Mouse (Mus musculus) heart, adult 18-20 months (tissue): ENCODE data around the gene Zic2. TPM values are rescaled to one million over a fixed set of nuclear protein-coding genes. Genes with fewer than 3 reads are reported as not detected.
"Not testable (repeated sequence)": the region's sequence is repeated elsewhere in the genome, so short reads cannot be mapped to it uniquely, and the experiment has no call there.

Source experiments
- DNase-seq, 2 experiments: peaks; one replicate each; pipeline ENCODE4 v3.0.0; 2021 to 2022; ENCODE audit warnings: mixed read lengths in 1 of 2
- long read RNA-seq, 2 experiments: library from polyadenylated mRNA; stranded (forward); transcript quantifications; one replicate each; pipeline ENCODE4 v2.0.0; 2021
- total RNA-seq, 2 experiments: library from RNA; stranded (reverse); gene quantifications; 2 replicates each; pipeline ENCODE4 v1.2.3; 2021

The Zic2 gene
- not detected for total RNA-seq
- long read RNA-seq, experiment 1, result 0 reads
- long read RNA-seq, experiment 2, result 0 reads

DNA sequence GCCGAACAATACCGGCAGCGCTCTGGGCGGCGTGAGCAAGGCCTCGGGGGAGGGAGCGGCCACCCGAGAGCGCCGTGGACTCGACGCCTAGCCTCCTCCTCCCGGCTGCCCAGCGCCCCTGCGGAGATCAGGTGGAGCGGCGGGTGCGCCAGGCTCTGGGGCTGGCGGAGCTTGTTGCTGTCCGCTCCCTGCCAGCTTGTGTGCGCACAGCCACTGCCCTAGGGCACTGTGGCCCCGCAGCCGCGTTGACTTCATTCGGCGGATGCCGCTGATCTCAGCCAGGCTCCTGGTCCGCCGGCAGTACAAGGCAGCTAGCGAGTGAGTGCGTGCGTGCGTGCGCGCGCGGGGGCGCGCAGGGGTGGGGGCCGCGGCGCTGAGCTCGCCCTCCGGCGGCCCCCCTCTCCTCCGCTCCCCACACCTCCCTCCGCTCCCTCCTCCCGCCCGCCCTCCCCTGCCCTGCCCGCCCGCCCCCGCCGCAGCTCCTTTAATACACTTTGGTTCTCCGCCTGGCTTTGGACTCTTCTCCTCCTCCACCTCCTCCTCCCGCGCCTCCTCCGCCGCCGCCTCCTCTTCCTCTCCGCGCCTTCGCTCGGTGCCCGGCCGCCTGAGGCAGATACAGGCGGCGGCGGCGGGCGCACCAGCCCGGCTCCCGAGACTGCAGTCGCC lies at the start of gene Zic2:
Gene Zic2, plus strand, starts transcription at position 545 of the 666 bp plus-strand sequence.
- DNase-seq, result peak in 1 of 2 experiments; percentile 29

GRCm38 (mm10) chr14:122426529-122427203 lies 48.6 kb upstream of the Zic2 start:
- no peak for DNase-seq

- DNase-seq, result no peak
Measured at GRCm38 (mm10) chr14:122427204-122427560, 48.1 kb upstream of the Zic2 start.

- no peak for DNase-seq
Measured at GRCm38 (mm10) chr14:122427654-122428053, 47.6 kb upstream of the Zic2 start.

- no peak for DNase-seq
Measured at GRCm38 (mm10) chr14:122432558-122432957, 42.7 kb upstream of the Zic2 start.

- DNase-seq, result no peak
Measured at GRCm38 (mm10) chr14:122434039-122434438, 41.2 kb upstream of the Zic2 start.

DNA sequence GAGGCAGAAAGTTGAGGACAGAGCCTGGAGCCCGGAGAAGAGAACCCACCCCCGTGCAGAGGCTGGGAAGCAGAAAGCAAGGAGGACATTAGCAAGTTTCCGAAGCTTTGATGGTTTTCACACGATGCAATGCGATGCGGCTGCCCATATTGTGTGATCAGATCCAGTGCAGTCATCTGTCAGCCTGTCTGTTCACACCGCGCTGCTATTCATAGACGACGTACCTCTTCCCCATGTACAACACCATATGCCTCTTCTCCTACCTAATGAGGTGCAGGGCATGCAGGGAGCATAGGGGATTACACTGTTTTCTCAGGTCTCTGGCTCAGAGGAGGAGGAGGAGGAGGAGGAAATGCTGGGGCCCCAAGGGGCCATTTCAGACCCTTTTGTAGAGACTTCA lies 38.4 kb upstream of the Zic2 start:
- no peak for DNase-seq

DNA sequence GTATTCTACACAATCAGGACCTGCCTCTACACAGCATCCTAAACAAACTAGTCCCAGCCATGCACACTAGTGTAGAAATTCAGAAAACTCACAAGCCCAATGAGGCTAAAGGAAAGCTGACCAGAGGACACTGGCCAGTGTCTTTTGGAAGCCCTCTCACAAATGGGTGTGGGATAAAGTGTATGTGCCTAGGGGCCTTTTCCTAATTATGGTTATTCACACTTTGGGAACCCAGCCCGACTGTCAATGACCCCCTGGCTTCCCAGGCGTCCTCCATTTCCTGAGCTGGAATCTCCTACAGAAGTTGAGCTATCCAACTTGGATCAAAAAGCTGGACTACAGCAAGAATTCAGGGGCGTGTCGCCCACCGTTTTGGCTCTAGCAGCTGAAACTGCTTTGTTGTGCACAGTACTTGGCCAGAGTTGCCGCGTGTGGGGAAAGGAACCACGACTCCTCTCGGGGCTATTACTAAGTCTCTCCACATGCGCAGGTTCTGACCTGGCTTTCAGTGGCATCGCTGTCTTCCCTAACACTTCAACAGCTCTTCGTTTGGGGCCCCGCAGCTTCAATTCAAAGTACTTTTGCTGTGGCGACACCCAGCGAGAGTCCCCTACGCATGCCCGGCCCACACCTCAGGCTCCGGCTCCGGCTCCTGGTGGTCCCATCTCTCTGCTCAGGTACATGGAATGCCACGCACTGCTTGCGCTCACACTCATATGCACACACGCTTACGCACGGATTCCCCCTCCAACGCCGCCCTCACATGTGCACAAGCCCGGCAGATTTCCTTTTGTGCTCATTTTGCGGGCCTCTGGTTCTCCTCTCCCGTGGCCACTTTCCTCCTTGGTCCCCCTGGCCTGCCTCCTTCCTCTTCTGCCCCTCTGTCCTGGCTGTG lies 25.4 kb upstream of the Zic2 start:
- no peak for DNase-seq

DNA sequence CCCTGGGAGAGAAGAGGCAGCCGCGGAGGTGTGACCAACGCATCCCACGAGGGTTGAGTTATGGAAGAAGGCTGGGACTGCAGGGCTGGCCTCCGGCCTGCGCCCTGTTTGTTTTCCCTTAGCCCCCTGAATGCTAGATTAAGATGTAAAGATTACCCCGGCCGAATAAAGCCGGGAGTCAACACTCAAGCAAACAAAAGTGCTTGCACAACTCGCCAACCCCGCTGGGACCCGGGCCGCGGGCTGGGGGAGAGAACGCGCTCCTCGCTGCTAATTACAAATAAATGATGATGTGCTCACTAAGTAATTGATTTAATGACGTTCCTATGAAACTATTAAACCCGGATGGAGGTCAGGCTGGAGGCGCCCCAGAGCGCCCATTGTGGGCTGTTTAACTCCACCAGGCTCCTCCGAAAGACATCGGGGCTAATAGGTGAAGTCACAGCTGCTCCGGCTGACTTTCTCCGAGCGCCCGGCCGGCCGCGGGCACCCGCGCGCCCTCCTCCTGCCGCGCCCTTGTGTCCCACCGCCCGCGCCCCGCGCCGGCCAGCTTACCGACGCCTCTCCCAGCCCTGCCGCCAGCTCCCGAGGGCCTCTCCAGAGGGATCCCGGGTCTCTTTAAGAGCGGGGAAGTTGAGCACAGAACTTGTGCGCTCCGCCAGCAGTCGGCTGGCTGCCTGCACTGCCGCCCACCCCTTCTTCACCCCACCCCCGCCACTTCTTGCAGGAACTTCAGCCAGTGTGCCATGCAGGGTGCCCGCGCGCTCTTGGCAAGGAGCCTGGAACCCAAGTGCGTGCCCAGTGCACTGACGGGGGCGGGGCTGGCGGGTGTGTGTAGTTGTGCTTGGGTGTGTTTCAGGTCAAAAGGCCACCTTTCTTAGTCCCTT lies 24.5 kb upstream of the Zic2 start, which contains the start of gene Gm5089:
Gene Gm5089, minus strand, starts transcription at position 620 of the 887 bp plus-strand sequence.
- DNase-seq, result peak; percentile 40 to 56

- DNase-seq, result no peak
Measured at GRCm38 (mm10) chr14:122451551-122452145, 23.6 kb upstream of the Zic2 start.

DNA sequence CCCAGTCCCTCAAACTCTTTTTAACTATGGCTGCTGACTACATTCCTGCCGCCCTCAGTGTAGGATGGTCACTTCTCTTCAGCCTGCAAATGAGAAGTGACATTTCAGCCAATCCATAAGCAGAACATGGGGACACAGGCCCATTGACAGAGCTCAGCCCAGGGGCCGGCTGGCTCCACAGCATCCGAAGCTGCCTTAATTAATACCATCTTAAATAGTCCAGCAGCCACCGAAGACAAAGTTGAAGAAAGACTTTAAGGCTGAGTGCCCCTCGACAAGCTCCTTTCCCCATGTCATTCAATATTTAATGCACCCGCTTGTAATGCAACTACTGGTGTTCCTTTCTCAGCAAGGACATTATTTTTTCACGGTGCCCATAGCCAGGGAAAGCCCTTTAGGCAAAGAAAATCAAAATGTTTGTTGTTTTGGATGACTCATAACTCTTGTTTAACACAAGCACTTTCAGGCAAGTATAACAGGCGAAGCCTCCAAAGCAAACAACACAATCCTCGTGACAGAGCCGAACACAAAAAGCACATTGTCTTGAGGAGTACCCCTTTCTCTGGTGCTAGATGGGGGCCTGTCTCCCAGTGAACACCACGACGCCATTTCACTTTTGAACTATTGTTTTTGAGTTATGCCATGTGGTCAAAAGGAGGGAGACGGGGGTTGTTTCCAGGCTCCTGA lies 22.4 kb upstream of the Zic2 start:
- no peak for DNase-seq

DNA sequence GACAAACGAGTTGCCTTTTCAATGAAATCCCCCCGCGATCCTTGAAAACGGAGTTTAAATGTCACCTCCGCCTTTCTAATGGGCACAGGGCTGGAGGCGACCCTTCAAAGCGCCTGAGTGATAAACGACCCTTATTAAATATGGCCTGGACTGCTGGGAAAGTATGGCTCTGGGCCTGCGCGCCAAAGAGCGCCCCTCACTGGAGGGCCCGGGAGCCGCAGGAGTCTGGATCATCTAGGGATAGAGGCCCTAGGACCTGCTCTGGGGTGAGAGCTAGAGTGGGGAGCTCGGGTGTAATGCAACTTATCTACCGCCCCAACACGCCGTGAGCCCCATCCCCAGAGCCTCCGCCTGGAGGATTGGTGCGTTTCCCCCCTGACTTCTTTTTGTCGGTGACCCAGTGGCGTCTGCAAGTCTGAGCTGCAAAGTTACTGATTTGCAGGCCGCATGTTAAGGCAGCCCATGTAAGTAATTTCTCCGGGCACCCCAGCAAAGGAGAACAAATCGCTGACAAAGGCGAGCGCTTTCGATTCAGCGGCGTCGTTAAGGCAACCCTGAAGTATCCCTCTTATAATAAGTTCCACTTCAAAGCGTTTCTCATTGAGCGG lies 21.7 kb upstream of the Zic2 start:
- DNase-seq, result no peak

- DNase-seq, result no peak
Measured at GRCm38 (mm10) chr14:122453996-122454738, 21.1 kb upstream of the Zic2 start.

DNA sequence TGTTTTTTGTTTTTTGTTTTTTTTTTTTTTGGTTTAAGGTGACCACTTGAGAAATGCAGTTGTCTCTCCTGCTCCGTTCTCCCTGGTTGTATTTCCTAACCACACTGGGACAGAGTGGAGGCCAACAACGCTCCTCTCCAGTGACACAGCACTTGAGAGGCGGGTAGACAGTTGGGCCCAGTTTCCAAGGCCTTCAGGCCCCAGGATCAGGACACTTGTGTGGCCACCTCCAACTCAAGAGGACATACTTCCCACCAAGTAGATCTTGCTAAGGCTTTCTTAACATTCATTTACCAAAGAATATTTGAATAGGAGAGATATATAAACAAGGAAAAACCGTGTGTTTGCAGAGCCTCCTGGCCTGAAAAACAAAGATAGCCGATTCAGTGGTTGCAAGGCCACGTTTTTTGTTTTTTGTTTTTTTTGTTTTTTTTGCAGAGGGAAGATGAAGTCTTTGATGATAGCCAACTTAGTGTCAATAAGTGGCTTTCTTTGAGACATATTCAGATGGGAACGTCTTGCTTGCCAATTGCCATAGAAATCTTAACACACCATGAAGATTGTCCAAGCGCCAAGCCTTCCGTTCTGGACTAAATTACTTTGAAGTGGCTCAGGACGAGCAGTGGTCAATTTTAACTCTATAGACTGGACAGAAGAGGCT lies 20.2 kb upstream of the Zic2 start:
- DNase-seq, result no peak

DNA sequence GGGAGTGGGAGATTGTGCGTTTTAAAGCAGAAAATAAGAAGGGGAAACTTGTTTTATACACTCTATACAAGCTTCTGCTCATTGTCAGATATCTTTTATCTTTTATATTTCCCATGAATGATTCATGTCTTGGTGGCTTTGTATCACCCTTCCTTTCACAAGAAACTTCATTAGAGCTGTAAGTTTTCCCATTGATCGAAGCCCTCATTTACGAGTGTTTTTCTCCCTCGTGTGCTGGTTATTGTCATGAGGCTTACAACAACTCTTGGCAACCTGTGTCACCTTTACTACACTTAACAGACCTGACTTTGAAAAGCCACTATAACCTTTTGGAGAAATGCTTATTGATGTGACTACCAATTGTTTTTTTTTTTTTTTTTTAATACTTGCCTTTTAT lies 19.7 kb upstream of the Zic2 start:
- DNase-seq, result no peak

DNA sequence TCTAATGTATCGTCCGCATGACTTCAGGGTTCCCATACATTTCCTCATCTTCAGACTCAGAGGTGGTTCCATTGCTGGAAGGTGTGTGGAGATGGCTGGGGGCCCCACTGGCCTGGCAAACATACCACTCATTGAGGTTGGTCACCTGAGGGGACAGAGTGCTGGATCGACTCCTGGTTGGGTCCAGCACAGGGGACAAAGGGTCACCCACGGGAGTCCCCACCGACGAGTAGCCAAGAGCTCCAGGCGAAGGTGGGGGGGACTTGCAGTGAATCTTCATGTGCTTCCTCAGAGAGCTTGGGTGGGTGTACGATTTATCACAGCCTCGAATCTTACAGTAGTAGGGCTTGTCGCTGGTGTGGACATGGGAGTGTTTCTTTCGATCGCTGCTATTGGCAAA lies 15.9 kb upstream of the Zic2 start:
- DNase-seq, result not testable (repeated sequence)

GRCm38 (mm10) chr14:122459776-122460175 lies 15.5 kb upstream of the Zic2 start:
- DNase-seq, result no peak

GRCm38 (mm10) chr14:122460226-122460625 lies 15.0 kb upstream of the Zic2 start:
- DNase-seq, result no peak

DNA sequence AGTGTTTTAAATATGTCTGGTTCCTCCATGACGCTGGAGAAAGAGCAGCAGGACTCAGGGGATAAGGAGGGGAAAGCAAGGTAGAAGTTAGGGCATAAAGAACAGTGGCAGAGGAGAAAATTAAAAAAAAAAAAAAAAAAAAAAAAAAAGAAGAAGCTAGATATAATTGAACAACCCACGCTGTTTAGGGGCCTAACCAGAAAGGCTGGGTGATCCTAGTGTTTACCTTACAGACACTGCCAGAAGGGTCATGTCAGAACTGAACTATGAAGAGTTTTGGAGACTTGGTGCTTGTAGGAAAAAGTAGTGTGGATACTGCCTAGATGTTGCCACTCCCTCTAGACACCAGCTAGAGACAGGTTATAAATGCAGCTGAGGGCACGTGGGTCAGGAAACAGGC lies 13.7 kb upstream of the Zic2 start:
- DNase-seq, result no peak
